Mouse (Mus musculus) layer of hippocampus, adult 8-10 months (tissue): ENCODE measurements at regions not wholly inside any gene's neighbourhood (a gene's known extent, or its start where the extent isn't known, plus 50 kb on each side); places are given as distances from the start of the nearest gene placed in this dataset.

Experiments
- DNase-seq, 2 experiments: peaks; one replicate each; pipeline ENCODE4 v3.0.0; 2022; ENCODE audit warnings: low spot score in 2 of 2

DNA sequence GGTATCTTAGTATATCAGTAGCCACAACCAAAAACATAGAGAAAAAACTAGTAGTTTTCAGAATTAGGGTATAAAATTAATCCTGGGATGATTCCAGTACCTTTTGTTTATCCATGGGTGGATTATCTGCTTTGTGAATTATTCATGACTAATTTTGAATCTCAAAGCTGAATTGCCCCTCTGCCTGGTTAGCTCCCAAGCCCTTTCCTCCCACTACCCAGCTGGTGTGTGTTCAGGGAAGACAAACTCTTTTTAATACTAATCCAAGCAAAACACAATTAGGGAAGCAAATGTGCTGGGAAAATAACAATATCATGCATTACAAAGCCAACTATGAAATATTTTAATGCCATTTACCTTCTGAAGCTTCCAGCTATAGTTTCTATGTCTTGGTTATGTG lies 347.4 kb downstream of the Gm43517 start:
- DNase-seq = peak; percentile 28 to 34

DNA sequence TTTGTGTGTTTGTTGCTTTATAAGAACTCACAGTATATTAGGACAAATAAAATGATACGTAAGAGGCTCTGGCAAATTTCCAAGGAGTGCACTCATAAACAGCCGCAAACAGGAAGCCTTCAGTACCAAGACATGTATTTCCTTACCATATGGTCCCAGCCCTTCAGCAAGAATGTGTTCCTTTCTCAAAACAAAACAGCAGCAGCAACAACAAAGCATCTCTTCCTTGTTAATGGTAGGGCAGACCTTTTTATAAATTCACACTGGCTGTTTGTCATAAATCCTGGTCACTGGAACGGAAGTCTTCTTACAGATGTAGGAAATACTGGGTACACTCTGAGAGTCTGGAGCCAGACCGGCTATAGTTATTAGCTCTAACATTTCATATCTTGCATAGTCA lies 352.1 kb downstream of the Gm43517 start:
- no peak for DNase-seq

DNA sequence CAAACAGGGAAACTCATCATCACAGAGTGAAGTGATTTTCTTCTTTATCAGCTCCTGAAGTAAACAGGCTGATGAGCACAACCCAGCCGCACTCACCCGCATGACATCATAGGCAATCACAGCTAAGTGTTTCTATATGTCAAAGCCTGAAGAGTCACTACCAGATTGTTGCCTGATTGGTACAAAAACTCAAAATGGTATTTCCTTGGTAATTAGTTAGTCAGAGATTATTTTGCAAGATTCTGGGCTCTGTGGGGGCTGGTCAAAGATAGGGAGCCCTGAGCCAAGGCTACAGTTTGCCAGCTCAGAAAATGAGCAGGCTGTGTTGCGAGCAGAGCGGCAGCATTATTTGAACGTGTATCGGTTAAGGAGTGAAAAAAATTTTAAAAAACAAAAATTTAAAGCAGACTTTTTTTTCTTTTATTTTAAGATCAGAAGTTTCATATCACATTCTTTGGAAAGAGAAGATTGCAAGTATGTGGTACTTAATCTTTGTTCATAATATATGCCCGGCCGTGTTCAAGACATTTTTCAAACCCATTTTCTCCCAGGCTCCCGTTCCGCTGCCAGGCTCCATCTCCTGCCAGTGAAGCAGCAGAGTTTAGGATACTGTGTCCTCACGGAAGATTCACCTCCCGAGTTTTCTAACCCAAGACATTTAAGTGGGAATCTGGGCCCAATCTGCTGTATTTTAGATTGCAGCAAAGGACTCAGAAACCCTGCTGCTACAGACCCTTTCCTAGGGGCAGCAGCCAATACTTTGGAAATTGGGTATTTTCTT lies 355.2 kb downstream of the Gm43517 start:
- peak; percentile 46 to 58 for DNase-seq

DNA sequence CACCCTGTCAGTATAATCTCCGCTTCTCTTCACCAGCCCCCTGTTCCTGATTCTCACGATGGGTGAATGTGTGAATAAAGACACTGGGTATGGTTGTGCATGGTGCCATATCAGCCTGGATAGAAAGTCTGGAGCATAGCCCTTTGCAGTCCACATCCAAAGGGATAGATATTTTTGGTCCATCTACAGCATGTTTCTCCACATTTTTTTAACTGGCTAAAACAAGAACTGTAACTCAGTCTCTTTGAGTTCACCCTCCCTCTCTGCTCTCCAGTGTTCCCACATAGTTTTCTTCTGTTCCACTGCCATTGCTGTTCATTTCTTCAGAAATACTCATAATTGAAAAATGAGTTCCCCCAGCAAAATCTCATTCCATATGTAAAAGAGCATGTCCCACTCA lies 358.4 kb downstream of the Gm43517 start:
- no peak for DNase-seq

DNA sequence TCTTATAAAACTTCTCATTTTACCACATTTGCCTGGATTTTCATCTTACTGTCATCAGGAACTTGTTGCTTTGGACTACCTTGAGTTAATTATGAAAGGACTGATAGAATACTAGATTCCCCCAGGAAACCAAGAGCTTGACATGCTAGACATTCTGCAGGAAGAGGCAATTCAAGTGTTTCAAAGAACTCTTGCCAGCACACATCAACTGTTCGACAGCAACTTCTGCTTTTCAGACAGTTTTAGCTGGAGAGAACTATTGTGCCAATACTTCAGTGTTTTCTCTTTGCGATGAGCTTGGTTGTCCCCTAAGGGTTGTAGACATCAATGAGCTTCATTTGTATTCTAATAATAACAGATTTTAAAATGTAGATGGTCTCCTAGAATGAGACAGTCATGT lies 362.1 kb downstream of the Gm43517 start:
- DNase-seq = no peak

DNA sequence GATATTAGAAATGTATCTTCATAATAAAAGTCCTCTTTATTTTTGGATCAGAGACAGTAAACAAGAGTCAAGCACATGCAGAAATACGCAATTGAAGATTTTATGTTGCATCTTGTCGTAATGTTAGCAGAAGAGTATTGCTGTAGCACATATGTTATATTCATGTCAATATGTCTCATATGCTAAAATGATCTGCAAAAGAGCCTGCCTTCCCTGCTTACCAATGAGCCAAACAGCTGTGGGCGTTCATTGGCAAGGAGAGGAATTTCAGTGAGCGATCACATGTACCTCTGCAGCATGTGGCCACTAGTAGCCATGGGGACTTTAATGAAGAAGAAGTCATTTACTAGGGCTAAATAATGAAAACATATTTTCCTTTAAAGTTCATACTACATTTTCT lies 373.4 kb downstream of the Gm43517 start:
- peak; percentile 13 to 17 for DNase-seq

DNA sequence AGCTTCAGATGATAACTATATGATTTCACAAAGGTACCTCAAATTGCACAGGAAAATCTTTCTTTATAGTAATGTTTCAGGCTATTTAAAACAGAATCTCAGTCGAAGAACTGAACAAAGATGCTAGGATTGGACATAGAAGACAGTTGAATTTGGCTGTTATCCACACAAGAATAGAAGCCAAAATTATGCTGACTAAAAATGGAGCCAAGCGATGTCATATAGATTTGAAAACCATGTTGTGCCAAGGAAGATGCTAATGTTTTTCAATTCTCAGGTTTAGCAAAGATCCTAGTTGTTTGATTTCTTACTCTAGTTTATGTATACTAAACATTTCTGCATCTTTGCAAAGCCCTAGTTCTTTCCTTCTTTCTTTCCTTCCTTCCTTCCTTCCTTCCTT lies 379.6 kb downstream of the Gm43517 start:
- no peak for DNase-seq

DNA sequence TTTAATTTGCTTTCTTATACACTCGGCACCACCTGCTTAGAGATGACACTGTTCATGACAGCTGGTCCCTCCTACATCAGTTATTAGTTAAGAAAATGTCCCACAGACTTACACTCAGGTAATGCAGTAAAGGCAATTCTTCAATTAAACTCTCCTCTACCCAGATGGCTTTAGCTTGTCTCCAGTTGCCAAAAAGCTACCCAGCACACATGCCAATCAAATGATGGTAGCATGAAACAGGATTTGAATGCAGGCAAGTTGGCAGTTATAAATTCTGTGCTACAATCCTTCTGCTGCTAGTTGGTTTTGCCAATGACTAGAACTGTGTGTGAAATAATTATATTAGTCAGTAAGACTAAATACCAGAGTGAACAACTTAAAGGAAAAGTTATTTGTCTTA lies 423.4 kb downstream of the Gm43517 start:
- DNase-seq = peak; percentile 6 to 10

DNA sequence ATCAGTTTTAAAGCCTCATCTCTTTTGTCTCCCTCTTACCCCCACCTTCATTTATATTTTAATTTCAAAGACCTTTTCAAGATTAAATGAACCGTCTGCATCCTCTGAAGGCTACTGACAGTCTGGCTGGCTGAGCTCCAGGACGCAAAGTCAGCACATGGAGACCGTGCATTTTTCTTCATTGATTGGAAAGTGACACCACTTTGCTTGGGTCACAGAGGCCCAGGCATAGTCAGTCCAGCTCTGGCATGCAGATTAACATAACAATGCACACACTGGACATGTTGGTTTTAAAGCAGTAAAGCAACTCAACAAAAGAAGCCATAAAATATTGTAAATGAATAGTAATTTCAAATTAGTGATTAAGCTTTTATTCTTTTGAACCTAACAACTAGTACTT lies 429.7 kb downstream of the Gm43517 start:
- no peak for DNase-seq

DNA sequence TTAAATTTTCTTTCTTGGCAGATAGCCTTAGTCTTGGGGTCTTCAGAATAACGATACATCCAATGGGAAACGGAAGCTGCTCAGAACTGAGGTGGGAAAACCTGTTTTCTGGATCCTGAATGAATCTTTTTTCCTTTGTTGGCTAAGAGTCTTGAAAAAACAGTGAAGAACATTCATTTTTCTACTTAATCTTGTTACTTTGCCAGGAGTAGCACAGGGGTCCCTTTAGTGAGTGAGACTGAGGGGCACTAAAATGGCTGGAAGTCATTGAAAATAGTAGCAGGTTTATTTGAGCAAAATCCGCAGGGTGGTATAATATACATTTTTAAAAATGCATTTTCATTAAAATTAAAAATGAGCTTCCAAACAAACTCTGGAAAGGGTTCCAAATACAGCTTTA lies 442.8 kb downstream of the Gm43517 start:
- no peak for DNase-seq

DNA sequence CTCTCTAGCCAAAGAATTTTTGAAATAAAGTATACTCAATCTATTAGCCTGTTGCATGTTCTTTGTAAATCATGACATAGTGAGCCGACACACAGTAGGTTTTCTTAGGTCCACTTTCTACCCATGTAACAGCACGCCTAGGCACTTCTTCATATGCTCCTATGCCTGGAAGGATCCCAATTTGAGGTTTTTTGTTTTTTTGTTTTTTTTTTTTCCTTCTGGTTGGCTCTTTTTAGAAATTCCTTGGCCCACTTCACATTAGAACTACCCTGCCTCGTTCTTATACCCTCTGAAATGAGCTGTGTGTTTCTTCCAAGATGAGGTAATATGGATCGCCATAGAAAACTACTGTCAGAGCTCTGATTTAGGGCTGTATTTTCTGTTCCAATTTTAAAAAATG lies 443.6 kb downstream of the Gm43517 start:
- no peak for DNase-seq

DNA sequence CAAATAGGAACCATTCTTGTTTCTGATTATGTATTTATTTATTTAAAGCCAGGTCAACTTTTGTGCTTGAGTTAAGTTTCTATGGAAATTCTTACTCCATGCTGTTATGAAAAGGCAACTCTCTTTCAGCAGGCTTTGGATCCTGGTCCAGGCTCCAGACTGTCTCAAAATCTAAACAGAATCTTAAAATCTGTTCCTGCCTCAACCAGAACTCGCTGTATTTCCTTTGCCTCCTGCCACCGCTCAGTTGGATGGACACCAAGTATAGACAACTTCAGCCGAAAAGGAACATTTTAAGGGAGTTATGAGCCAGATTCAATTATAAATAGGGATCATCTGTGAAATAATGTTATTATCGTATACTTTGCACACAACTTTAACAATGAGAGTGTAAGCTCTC lies 445.7 kb downstream of the Gm43517 start:
- DNase-seq = peak; percentile 46 to 52

DNA sequence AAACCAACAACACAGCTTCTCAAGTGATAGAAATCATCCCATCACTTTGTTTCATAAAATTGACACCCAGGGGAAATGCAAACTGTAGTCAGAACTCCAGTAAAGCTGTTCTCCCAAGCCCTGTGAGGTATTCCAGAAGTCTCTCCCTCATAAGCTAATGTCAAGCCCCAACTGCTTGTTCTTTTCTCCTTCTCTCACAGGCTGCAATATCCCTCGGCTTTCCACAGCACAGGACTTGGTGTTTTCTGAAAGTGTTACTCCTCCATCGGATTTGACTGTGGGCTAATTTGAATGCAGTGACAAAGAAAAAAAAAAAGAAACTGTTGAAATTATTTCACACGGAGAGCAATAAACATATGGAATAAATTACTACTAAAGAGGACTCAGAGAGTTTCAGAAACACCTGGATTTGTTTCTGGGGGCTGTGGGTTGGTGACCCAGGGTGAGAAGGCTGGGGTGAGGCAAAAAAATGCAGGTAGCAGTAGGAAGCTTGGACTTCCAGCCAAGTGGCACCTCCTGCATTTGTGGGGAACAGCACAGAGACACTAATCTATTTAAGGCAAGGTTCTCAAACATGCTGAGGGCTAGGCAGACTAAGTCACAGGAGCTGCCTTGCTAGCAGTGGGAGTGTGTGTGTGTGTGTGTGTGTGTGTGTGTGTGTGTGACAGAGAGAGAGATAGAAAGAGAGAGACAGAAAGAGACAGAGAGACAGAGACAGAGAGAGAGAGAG lies 447.3 kb downstream of the Gm43517 start:
- no peak for DNase-seq

DNA sequence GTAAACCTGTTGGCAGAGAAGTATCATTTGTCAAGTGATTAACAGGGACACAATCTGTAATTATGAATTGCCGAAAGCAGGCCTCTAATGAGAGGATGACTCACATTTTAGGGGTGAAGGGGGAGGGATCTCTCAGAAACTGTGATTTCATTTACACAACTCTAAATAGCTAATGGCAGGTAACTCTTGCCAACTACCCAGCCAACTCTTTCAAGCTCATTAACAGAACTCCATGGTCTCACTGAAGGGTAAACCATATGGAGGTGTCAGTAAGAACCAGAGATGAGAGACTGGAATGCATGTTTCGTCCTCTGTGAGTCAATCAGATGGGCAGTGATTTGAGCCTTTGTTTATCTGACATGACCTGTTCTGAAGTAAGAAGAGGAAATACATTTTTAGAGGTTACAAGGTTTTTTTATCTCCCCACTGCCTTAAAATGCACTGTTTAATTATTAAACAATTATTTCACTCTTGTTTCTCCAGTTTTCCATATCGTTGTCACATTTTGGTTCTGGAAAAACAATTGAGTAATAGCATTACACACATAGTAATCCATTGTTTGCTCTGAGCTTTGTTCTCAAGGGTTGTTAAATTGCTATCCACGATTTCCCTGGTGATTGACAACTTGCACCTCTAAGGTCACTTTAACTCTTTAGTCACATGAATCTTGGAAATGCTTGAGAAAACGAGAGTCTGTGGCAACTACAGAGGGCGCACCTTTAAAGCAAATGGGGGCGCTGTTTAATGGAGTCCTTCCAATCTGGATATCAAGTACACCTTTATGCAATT lies 451.5 kb downstream of the Gm43517 start:
- DNase-seq = no peak

DNA sequence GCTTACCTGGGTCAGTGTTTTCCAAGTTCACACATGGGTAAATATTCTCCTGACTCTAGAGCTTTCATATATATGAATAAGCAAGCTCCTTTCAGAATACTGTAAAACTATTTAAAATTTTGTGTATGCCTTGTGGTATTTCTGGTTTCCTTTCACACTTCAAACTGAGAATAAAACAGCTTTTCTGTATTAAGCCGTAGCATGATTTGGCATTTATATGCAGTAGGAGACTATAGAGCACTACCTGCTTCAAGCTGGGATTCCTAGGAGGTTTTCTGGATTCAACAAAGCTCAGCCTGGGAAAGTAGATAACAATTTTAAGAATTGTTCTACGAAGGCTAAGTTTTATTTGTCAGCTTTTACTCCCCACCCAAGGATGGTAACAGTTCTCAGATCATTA lies 500.5 kb downstream of the Gm43517 start:
- no peak for DNase-seq

DNA sequence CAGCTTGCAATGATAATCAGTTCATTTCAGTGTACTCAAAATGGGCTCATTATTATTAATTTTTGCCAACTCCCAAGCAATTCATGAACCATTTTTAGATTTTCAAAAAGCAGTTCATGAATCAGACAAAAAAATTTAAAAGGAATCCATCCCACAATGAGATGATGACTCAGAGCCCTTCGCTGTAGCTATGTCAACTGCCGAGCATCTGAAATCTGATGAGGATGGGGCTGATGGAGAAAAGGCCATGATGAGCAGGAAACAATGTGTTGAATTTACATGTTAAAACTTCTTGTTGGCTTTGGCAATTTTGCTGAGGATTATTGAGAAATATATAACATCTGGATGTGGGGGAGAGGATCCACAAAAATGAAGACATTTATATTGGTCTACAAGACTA lies 502.3 kb downstream of the Gm43517 start:
- peak in 1 of 2 experiments; percentile 11 for DNase-seq

DNA sequence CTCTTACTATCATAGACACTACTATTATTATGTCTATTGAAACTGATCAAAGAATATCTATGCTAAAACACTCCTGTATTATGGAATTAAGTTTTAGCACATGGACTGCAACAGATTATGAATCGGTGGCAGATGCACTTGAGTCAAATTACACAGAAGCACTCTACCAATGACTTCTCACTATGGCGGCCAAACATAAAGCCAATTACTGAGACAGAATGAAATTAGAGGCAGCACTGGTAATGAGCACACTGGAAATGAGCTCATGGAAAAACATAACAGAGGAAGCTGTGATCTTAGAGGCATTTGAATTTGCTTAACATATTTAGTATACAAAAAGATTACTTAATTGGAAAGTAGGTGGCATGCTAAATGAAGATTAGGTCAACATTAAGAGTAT lies 512.8 kb downstream of the Gm43517 start:
- DNase-seq = no peak

DNA sequence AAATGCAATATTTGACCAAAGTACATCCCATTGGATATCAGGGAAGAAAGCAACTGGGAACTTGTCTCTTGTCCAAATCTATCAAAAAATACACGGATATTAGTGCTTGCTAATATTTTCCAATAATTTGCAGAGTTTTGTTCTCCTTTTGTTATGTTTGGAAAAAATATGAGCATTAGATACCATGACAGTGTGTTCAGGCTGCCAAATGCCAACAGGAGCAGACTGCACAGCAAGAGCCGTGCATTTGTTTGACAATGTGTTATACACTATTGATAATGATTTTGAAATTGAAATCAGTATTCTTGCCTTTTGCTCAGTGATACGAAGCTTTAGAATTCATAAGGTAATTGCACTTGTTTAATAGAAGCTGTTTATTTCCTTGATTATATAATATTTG lies 530.7 kb downstream of the Gm43517 start:
- peak; percentile 7 to 24 for DNase-seq

DNA sequence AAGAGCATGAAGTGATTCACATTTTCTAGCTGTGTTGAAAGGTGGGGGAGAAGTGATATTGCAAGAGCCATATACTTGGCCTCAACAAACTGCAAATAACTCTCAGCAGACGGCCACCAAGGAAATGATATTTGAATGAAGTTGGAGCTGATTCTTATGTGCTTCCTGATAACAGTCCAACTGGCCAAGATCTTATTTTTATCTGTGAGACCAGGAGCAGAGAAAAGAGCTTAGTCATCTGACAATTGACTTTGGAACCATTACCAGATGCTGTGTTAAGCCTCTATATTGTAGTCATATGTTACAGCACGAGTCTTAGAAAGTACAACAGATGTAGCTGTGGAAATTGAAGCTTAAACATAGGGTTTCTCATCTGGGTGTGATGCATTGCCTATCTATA lies 536.6 kb downstream of the Gm43517 start:
- no peak for DNase-seq

DNA sequence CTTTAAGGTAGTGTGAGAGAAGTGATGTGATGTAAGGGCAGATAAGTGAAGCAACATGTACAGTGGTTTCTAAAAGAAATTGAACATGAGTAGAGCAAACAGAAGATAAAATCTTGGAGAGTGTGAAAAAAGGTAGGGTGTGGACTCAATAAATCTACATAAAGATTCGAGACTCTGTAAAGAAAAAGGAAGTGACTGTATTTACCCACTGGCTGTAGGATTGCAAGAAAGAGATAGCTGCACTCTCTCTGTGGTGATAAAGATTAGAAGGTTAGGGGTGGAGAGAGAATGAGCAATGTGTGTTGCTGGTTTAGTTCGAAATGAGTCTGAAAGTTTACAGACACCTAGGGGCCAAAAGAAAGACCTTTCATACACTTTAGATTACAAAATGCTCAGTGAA lies 555.8 kb downstream of the Gm43517 start:
- DNase-seq = no peak

DNA sequence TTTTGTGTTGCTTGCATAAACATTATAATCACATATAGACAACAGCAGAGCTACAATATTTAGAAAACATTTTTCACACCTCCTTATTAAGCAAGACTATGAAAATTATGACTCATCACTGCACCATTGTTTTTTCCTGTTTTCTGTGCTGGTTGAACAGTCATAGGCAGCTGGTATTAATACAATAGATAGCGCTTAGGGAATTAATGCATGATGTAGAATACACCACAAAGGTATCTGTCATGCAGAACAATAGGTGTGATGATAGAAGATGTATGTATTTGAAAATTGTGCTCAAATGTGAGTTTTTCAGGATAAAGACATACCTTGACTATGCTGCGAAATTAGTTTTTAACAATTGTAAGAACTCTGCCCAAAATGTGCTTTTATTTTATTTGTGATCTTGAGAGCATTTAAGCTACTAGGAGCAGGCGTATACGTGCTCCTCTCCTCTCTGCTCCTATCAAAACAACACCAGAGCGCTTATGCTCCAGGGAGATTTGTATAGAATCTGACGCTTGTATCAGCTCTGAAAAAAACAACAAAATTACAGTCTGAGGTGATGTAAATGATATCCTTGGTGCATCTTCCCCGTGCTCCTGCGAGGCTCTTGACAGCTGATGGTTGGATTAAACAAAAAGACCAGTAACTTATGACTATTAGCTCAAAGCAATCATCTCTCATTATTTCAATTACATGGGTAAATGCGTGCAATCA lies 560.1 kb downstream of the Gm43517 start:
- no peak for DNase-seq
